Mouse (Mus musculus) stomach, embryonic 16.5 days (tissue): ENCODE results near the gene Abtb2. TPM values are rescaled to one million over a fixed set of nuclear protein-coding genes. Genes with fewer than 3 reads are reported as not detected.

Experiments used
- ATAC-seq: fragments of 200-750 bp; cut with Nextera tagmentation; 2 replicates; pipeline ENCODE4 v1.8.0; 2017; ENCODE audit warnings: moderate number of reproducible peaks, moderate TSS enrichment; ENCODE audit not compliant: insufficient read depth, low FRiP score
- H3K27ac ChIP-seq: fragments of 300-500 bp; sonication (generic); 2 replicates; pipeline ENCODE4 v1.5.1; 2014; ENCODE audit warnings: low read length
- H3K27me3 ChIP-seq: fragments of 300-500 bp; sonication (generic); 2 replicates; pipeline ENCODE4 v1.6.1; 2014; ENCODE audit warnings: low read length, control low read depth, mixed read lengths; ENCODE audit not compliant: control insufficient read depth, insufficient read depth
- H3K36me3 ChIP-seq: fragments of 300-500 bp; sonication (generic); 2 replicates; pipeline ENCODE4 v1.6.1; 2014; ENCODE audit warnings: low read length; ENCODE audit not compliant: control insufficient read depth, insufficient read depth
- H3K4me1 ChIP-seq: fragments of 300-500 bp; sonication (generic); 2 replicates; pipeline ENCODE4 v1.6.1; 2014; ENCODE audit warnings: low read length, control low read depth, mixed read lengths; ENCODE audit not compliant: control insufficient read depth, insufficient read depth
- H3K4me2 ChIP-seq: fragments of 300-500 bp; sonication (generic); 2 replicates; pipeline ENCODE4 v1.6.1; 2014; ENCODE audit warnings: low read depth, low read length, mixed read lengths
- H3K4me3 ChIP-seq: fragments of 300-500 bp; sonication (generic); replicated peaks from 2 replicates; pipeline ENCODE4 v1.5.1; 2014; ENCODE audit warnings: mild to moderate bottlenecking, low read length
- H3K9ac ChIP-seq: fragments of 300-500 bp; sonication (generic); 2 replicates; pipeline ENCODE4 v1.6.1; 2014; ENCODE audit warnings: low read length
- H3K9me3 ChIP-seq: fragments of 300-500 bp; sonication (generic); replicated peaks from 2 replicates; pipeline ENCODE4 v1.6.1; 2016; ENCODE audit warnings: low read length, control low read depth; ENCODE audit not compliant: control insufficient read depth
- WGBS: fragments of 180-500 bp; shearing (Covaris S2); extraction: QIAGEN DNeasy Blood & Tissue Kit; methylation state at CpG from one replicate; pipeline ENCODE4 v1.1.7; 2014; 5-methylcytosine and 5-hydroxymethylcytosine counted together
- polyA plus RNA-seq: library from polyadenylated mRNA; unstranded; fragments of >200 nt; fragmentation: Nextera tagmentation; extraction: Ambion mirVana; gene quantifications from 2 replicates; pipeline ENCODE4 v1.2.1, GENCODE M21; 2015

Abtb2 gene
- polyA plus RNA-seq, 1 experiment from 2014 or later: 5.3 TPM

GRCm38 (mm10) chr2:103592591-103592929 lies 26.4 kb downstream of the Abtb2 start:
- Histone ChIP-seq H3K4me3 (no peak overlapping the region), H3K4me2 (no peak overlapping the region), H3K9me3 (no peaks in the 10 kb centered on the region), H3K4me1 (no peaks in the 10 kb centered on the region), H3K9ac (no peak overlapping the region), H3K36me3 (no peaks in the 10 kb centered on the region), H3K27ac (no peak overlapping the region), H3K27me3 (no peaks in the 10 kb centered on the region)
- WGBS: 68% methylated on average over 3 of the region's 3 CpGs
- no peak for ATAC-seq

DNA sequence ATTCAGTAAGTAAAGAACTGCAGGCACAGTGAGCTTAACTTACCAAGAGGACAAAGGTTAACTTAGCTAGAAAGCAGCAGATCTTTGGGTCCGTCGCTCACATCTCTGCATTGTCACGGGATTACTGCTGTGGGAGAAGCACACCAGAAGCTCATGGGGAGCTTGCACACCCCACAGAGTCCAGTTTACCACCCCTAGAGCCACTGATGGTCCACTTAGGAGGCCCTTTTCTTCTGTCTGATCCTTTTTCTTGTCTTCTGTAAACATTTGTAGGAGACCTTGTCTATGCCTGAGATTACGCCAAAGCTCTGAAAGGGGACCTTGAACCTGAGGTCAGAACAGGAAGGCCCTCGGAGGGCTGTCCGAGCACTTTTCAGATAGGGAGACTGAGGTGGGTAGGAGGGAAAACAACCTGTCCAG lies 28.5 kb downstream of the Abtb2 start:
- Histone ChIP-seq H3K4me2 (no peak overlapping the region), H3K27ac (no peak overlapping the region)
- no peak for ATAC-seq

DNA sequence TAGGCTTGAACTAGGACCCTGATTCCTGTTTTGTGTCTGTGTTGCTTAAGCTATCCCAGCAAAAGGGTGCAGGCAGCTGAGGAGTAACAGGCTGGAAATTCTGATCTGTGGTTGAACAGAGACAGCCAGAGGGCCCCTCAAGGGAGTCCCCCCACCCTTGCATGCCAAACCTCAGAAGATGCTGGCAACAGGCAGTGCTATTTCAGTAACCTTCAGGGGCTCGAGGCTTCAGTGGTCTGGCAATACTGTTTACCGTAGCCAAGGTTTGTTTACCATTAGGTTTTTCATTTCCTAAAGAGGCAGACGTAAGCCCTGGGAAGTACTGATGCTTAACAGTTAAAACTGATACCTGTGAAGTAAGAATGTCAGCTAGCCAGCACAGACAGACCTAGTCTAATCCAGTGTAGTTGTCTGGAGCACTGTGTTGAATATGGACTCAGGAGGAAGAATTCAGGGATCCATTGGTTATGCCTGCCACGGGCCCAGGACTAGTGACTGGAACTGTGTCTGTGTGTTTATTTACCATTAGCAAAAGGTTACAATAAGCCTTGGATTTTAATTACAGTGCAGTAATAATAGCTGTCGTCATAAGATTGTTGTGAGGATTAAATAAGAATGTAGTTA lies 29.0 kb downstream of the Abtb2 start:
- Histone ChIP-seq H3K4me1 (0 out of 2 replicates have a peak, but pooled peaks cover 1% of the 10 kb centered on the region), H3K9me3 (no peaks in the 10 kb centered on the region), H3K4me2 (no peak overlapping the region), H3K27me3 (no peaks in the 10 kb centered on the region), H3K4me3 (no peak overlapping the region), H3K36me3 (no peaks in the 10 kb centered on the region), H3K9ac (no peak overlapping the region), H3K27ac (no peak overlapping the region)
- no peak for ATAC-seq
- 43% methylated on average over 5 of the region's 5 CpGs for WGBS

More for the DNA sequence above, 28.5 kb downstream of the Abtb2 start:
- Histone ChIP-seq H3K4me1 (no peaks in the 10 kb centered on the region), H3K27me3 (no peaks in the 10 kb centered on the region), H3K9ac (no peak overlapping the region), H3K4me3 (no peak overlapping the region), H3K36me3 (no peaks in the 10 kb centered on the region), H3K9me3 (no peaks in the 10 kb centered on the region)
- WGBS: 50% methylated on average over 6 of the region's 6 CpGs

- 59% methylated on average over 1 of the region's 1 CpGs for WGBS
- H3K9me3 ChIP-seq: no peaks in the 10 kb centered on the region
- H3K4me1 ChIP-seq: 0 out of 2 replicates have a peak, but pooled peaks cover 5% of the 10 kb centered on the region
- H3K27ac ChIP-seq: no peak overlapping the region
- no peak overlapping the region for H3K4me2 ChIP-seq
- no peak overlapping the region for H3K4me3 ChIP-seq
- no peak for ATAC-seq
- H3K27me3 ChIP-seq: no peaks in the 10 kb centered on the region
- H3K36me3 ChIP-seq: no peaks in the 10 kb centered on the region
- no peak overlapping the region for H3K9ac ChIP-seq
Observed at GRCm38 (mm10) chr2:103599296-103599695, 33.2 kb downstream of the Abtb2 start.

DNA sequence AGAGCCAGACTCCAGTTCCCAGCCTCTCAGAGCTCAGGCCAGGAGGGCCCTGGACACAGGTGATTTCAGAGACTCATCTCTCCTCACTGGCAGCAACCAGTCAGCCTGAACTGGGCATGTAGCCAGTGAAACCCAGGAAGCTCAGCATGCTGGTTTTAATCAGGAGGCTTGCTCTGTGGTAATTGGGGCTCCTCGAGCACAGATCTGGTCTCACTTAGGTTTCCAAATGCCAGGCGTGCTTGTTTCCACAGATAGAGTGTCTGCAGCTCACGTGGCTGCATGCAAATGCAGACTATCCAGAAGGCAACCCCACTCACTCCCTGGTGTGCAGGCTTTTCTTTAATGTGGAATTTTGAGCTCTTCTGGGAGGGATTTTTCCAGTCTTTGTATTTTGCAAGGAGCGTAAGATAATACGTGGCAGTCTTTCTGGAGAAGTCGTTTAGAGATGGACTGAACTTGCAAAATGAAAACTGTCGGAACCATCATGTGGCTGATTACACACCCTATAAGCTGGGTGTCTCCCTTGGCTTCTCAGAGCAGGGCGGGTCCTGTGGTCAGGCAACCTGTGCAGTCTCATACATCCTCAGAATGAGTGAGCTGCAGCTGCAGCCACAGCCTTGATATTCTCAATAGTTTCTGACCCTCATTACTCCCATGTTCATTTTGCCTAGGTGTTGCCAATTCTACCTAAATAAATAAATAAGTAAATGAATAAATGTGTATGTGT lies 34.2 kb downstream of the Abtb2 start:
- Histone ChIP-seq H3K27me3 (no peaks in the 10 kb centered on the region), H3K9me3 (no peaks in the 10 kb centered on the region), H3K4me1 (0 out of 2 replicates have a peak, but pooled peaks cover 5% of the 10 kb centered on the region), H3K4me3 (no peak overlapping the region), H3K27ac (no peak overlapping the region), H3K9ac (no peak overlapping the region), H3K36me3 (no peaks in the 10 kb centered on the region), H3K4me2 (no peak overlapping the region)
- WGBS: 60% methylated on average over 8 of the region's 8 CpGs
- no peak for ATAC-seq

- no peaks in the 10 kb centered on the region for H3K27me3 ChIP-seq
- no peaks in the 10 kb centered on the region for H3K36me3 ChIP-seq
- H3K4me2 ChIP-seq: no peak overlapping the region
- no peak overlapping the region for H3K4me3 ChIP-seq
- WGBS: 45% methylated on average over 1 of the region's 1 CpGs
- 0 out of 2 replicates have a peak, but pooled peaks cover 5% of the 10 kb centered on the region for H3K4me1 ChIP-seq
- H3K27ac ChIP-seq: no peak overlapping the region
- no peak for ATAC-seq
- H3K9me3 ChIP-seq: no peaks in the 10 kb centered on the region
- no peak overlapping the region for H3K9ac ChIP-seq
Observed at GRCm38 (mm10) chr2:103601126-103601525, 35.0 kb downstream of the Abtb2 start.

- H3K9ac ChIP-seq: no peak overlapping the region
- 82% methylated on average over 1 of the region's 1 CpGs for WGBS
- H3K27me3 ChIP-seq: no peaks in the 10 kb centered on the region
Observed at GRCm38 (mm10) chr2:103601531-103601930, 35.4 kb downstream of the Abtb2 start.

GRCm38 (mm10) chr2:103603209-103603608 lies 37.1 kb downstream of the Abtb2 start:
- no peak overlapping the region for H3K27ac ChIP-seq
- no peak overlapping the region for H3K9ac ChIP-seq
- no peaks in the 10 kb centered on the region for H3K36me3 ChIP-seq
- no peak for ATAC-seq
- 0 out of 2 replicates have a peak, but pooled peaks cover 5% of the 10 kb centered on the region for H3K4me1 ChIP-seq
- no peak overlapping the region for H3K4me3 ChIP-seq
- no peaks in the 10 kb centered on the region for H3K9me3 ChIP-seq
- H3K4me2 ChIP-seq: no peak overlapping the region
- no peaks in the 10 kb centered on the region for H3K27me3 ChIP-seq
- 77% methylated on average over 3 of the region's 3 CpGs for WGBS

More at GRCm38 (mm10) chr2:103601531-103601930, 35.4 kb downstream of the Abtb2 start:
- Histone ChIP-seq H3K9me3 (no peaks in the 10 kb centered on the region), H3K27ac (no peak overlapping the region), H3K4me1 (0 out of 2 replicates have a peak, but pooled peaks cover 5% of the 10 kb centered on the region), H3K4me2 (no peak overlapping the region), H3K36me3 (no peaks in the 10 kb centered on the region), H3K4me3 (no peak overlapping the region)
- no peak for ATAC-seq

- H3K4me1 ChIP-seq: 0 out of 2 replicates have a peak, but pooled peaks cover 5% of the 10 kb centered on the region
- no peak overlapping the region for H3K4me2 ChIP-seq
- H3K36me3 ChIP-seq: no peaks in the 10 kb centered on the region
- no peaks in the 10 kb centered on the region for H3K27me3 ChIP-seq
- WGBS: 38% methylated on average over 1 of the region's 1 CpGs
- ATAC-seq: no peak
- H3K4me3 ChIP-seq: no peak overlapping the region
- no peak overlapping the region for H3K9ac ChIP-seq
- no peak overlapping the region for H3K27ac ChIP-seq
- H3K9me3 ChIP-seq: no peaks in the 10 kb centered on the region
Observed at GRCm38 (mm10) chr2:103603869-103604268, 37.8 kb downstream of the Abtb2 start.
